Mouse (Mus musculus): Measurements from ENCODE around the gene Lypd6b.

DNA sequence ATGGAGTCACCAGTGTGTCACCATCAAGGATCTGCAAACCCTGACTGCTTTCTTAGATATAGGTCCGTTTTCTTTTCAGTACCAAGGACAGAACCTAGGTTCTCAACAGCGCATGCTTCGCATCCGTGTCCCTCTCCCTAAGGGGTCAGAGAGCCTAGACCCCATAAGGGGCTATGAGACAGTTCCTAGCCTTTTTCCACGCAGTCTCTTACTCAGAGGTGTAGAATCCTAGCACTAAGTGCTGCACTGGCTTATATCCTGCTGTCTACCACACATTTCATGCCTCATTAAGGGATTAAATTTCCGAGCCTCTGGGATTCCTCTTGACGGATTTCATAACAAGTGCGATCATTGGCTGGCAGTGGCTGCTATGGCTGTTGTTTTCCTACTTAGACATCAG, 134.5 kb downstream of the Lypd6b start:
- TF ChIP-seq POLR2A (IDR thresholded peaks at IDR 0.05; ENCODE audit: extremely low read depth, insufficient read depth, low read length) = no peak
- TF ChIP-seq CTCF (IDR thresholded peaks at IDR 0.05; ENCODE audit: extremely low read depth, insufficient read depth, low read length) = no peak

Data from cortical plate, adult 2 months (tissue).